Mouse (Mus musculus) cerebellum, adult 11-12 months (tissue): ENCODE measurements around the gene Sh3rf1.

Source experiments
- DNase-seq: peaks from one replicate; pipeline ENCODE4 v3.0.0; 2022

Sh3rf1 gene

DNA sequence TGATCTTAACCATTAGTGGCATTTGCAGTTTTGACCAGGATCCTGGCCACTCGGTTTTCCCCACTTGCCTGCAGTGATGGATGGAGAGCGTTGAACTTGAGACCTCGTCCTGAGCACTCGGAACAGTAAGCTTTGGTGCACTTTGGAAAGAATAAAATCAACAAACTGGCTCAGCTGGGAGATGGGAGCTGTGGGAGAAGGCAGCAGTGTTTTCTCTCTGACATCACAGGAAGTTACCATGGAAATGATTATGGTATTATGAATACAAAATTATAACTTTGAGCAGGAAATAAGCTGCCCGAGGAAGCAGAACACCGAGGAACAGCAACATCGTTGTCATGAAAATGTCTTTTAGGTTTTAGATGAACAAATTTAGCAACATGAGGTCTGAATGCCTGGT is 65.0 kb downstream of the Sh3rf1 start:
- no peak for DNase-seq

DNA sequence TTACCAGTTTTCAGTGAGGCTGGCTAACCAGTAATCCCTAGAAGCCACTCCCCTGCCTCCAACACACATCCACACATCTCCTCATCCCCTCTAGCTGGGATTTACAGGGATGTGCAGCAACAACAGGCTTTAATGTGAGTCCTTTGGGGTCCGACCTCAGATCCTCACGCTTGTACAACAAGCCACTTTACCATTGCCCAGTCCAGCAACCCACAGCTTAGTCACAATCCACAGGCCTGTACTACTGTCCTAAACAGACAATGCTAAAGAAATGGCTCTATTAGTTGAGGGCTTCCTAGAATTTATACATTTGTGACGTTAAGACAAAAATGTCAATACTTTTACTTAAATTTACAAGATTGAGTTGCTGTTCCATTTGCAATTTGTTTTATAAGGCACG is 71.4 kb downstream of the Sh3rf1 start:
- no peak for DNase-seq

DNA sequence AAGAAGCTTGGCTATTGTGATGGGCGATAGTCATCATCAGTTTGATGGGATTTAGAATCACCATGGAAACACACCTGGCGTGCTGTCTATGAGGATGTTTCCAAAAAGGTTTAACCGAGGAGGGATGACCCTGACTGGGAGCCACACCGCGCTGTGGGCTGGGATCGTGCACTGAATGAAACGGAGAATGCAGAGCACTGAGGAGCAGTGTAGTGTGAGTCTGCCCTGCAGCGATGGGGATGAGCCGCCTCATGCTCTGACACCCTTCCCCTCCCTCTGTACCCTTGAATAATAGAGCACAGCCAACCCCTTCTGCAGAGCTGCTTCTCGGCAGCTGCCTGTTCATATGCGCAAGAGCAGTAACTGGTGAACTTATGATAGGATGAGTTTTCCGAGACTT is 71.8 kb downstream of the Sh3rf1 start:
- DNase-seq = no peak

DNA sequence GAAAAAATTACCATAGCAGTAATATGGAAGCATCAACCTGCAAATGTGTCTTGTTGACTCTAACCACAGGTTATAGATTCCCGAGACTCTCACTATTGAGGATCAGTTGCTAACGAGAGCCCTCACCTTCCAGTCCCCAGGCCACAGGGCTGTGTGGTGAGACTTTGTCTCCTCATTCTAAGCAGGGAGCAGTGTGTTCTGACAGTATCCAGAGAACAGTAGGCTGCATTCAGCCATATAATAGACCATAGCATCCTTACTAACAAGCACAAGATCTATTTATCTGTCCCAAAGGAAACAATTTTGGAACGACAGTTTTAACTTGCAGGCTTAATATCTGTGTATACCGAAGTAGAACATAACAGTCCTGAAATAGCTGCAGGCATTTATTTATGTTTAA is 75.2 kb downstream of the Sh3rf1 start:
- DNase-seq = no peak

DNA sequence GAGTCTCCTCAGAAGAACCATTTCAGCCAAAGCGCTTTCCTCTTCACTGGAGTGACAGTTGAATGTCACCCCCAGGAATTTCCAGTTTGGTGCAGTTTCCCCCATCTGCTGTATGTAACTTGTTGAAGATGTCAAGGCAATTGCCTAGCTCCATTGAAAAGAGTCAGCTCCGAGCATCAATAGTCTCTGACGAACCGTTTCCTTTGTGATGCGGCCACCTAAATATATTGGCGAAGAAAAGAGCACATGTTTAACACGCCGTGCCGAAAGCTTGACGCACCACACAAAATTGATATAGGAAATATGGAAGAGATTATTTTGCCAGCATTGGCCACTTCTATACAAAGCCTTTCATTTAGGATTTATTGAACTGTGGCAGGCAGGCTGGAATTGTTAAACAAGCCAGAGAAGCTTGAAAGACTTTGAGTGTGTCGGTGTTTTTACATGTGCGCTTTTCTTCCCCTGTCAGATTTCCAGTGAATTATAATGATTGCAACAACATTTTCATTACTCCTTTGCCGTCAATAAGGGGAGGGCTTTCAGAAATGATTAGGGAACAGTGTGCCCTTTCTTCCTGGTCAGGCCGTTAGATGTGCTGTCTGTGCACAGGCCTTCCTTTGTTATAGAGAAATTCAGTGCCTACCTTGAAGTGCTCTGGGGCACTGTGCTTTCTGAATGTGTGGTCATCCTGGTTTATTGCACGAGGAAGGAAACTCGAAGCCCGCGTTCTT is 77.8 kb downstream of the Sh3rf1 start:
- no peak for DNase-seq

DNA sequence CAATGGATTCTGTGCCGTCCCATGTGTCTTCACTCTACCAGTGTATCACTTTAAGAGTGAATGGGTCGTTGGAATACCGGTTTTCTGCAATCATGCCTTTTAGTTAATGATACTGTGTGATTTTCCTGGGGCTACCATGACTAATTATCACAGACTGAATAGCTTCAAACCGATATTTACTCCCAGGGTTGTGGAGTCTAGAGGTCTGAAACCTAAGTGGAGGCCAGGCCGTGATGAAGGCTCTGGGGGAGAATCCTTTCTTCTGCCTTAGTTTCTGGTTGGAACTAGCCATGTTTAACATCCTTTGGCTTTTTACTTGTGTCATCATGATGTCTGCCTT is 78.3 kb downstream of the Sh3rf1 start:
- DNase-seq = no peak

DNA sequence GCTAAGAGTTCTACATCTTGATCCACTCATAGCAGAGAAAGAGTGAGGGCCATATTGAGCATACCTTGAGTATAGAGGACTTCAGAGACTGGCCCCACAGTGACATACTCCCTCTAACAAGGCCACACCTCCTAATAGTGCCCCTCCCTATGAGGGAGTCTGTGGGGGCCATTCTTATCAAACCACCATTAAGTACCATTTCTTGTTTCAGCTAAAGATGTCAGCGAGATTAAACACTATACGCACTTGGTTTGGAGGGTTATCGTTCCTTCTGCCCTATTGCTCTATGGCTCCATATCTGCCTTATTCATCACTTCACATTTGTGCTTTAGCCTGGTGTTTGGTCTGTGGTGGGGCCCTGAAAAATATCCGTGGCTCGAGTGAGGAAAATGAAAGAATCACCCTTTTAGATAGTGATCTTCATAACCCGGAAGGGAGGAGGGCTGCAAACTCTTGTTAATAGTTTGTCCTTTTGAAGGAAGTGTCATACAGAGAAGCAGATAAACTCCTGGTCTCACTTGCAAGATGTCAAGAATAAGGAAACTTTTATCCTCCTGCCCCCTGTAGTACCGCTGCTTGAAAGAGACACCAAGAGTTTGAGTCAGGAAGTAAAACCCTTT is 81.9 kb downstream of the Sh3rf1 start:
- DNase-seq = no peak

DNA sequence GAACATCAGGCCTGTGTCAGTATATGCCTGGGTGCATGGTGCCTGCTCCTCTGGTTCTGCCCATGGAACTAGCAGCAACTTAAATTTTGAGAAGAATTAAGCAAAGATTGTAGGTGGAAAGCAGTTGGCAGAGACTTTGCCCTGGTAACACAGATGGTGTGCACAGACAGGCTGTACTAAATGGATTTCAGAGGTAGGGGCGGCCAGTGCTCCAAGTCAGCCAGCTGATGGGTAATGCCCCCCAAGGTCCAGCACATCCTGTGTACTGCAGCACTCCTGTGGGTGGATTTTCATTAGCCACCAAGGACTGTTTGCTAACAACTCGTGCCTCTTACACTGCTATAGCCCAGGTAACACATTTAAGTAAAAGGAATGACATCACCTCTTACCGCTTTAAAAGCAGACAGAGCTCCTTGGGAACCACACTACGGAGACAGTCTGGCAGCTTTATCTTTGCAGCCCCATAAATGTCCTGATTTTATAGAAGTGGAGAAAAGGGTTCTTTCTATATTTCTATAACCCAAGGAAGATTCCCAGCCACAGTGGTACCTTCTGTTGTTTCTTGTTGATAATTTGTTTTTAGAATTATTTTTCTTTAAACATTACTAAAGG is 82.9 kb downstream of the Sh3rf1 start:
- DNase-seq = no peak

DNA sequence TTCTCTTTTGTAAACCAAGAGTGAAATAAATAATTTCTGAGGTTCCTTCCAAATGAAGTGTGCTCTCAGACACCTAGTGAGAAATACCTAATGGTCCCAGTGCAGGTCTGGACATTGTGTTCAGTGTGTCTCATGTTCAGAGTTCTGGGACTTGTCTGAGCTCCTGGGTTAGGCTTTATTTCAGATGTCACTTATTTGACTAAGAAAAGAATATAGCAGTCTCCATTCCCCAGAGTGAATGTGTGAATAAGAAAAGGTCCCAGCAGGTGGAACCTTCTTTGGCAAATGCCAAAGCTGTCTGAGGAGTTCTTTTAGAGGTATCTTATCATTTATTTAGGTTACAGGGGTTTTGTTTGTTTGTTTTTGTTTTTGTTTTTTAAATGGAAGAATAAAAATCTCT is 85.2 kb downstream of the Sh3rf1 start:
- no peak for DNase-seq

DNA sequence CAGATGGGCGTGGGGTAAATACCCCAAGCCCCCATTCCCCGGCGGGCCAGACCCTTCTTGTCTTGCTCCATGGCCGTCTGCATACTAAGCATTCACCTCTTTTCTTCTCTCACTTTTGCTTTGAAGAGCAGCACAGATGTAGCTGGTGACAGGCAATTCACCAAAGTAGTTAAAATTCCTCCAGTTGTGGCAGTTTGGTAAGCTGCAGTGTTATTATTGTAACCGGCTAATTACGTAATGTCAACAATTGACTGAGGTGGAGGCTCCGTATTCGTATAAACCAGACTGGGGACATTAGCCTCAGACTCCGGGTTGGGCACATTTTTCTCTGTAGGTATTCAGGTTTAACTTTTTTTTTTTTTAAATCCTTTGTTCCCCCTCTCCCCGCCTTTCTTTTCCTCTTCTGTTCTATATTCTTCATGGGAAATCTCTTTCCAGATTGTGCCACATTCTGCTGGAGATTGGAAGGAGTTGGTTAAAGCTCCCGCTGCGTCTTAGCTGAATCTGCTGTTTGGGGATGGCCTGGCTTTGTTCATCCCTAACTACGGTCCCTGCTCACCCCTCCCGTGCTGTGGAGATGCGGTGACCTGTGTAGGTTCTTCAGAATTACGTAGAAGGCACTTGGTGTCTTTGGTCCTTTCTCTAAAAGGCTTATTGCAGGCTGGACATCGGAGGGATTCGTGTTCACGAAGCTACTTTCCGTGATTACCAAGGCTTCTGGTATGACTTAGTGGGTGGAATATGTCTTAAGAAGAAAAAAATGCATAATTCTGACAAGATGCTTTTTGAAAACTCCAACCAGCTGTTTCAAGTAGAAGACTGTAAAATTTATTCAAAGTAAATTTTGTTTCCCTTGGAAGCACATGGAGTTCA is 86.1 kb downstream of the Sh3rf1 start:
- no peak for DNase-seq

DNA sequence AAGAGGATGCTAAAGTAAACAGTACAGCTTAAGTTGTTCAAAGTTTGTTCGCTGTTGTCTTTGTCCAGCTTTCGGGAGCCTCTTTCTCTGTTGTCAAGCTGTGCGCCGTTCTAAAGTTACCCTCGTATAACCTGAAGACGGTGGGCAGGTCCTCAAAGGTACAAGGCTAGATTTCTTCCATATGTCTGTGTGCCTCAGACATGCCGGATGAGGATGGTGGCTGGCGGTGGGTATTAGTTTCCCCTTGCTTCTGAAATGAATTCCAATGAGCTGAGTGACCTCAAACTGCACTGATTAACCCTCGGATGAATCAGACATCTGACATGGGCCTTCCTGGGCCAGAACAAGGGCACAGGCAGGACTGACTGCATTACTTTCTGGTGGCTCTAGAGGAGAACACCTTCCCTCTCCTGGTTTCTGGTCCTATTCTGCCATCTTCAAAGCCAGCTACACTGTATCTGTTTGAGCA is 86.8 kb downstream of the Sh3rf1 start:
- DNase-seq = no peak

DNA sequence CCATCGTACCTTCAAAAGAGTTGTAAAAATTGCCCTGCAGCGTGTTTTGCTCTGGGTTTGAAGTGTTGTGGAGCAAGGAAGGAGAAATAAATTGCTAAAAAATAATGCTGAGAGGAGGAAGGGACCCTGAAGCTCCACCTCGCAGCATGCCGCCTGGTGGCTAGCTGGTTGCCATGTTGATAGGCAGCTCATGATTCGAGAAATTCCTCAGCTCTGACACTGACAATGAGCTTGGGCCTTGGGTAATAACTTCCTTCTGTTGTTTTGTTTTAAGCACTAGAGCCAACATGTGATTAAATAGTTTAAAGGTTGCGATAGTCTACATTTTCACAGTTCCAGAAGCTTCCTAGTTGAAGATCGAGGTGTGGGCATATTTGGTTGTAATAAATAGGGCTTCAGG is 89.3 kb downstream of the Sh3rf1 start:
- no peak for DNase-seq

DNA sequence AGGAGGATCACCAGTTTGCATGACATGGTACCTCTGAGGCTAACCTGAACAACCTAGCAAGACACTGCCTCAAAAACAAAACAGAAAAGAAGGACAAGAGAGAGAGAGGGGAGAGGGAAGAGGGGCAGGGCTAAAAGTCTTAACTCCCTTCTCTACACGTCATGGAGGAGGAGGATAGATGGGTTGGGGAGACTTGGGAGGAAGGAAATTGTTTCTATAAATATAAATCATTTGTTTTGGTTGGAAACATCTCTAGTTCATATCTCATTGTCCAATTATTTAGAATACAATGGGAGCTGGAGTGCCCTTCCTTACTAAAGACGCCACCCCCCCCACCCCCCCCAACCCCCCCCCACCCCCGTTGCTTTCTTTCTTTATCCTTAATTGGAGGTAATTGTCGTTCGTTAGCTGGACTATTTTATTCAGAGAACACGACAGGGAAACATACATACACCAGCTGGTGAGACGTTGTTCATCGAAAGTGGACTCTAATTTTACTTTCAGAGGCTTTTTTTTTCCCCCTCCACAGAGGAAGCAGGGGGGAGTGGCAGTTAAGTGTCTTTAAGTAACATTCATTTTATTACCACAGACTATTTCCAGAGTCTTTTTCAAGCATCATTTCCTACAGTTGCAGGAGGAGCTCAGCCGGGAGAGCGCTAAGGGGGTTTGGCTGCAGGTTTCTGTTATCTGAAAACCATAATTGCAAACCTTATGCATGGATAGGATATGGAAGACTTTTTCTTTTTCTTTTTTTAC is 92.5 kb downstream of the Sh3rf1 start:
- DNase-seq = no peak

DNA sequence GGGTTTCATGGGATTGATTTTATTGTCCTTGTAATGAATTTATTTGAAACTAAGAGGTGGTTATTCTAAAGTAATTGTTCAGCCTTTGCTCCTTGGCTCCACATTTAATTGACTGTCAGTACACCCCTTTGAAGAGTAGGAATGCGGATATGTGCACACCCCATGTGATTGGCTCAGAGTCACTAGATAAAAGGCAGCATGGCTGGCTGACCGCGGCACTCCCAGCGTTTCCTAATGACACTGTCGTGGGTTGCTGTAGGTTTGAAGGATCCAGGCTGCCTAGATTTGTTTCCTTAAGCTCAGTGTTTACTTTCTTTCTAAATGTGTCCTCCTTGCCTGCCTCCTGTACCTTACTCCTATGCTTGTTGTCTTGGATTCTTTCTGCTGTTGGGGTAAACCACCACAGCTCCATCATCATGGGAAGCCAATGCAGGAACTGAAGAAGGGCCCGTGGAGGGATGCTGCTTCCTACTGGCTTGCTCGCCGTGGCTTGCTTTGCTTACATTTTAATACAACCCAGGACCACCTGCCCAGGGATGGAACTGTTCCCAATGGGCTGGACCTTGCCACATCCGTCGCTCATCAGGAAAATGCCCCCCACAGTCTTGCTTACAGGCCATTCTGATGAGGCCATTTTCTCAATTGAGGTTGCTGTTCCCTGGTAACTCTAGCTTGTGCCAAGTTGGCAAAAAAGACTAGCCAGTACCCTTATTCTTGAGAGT is 93.3 kb downstream of the Sh3rf1 start:
- DNase-seq = no peak

DNA sequence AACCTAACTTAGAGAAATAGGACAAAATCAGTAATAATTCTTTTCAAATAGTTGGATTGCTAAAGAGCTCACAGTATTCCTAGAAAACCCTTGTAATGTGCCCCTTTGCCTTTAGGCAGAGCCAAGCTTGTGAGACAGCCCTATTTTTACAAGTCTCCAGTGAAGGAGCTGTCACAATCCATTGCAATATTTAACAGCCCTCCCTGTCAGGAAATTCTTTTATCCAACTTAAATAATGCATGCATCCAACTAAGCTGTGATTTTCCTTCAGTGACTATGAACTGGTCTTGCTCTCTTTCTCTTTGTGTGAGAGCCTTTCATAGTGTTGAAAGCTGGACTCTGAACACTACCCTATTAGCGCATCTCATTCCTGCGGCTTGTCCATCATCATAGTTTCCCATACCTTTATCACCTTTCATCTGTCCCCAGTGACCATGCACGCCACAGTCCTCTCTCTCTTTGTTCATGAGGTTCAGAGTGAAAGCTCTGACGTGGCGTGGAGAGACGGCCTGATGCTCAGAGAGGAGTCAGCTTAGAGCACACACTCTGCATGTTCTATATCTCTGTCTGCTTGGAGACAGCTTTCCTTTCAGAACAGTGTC is 94.0 kb downstream of the Sh3rf1 start:
- no peak for DNase-seq

DNA sequence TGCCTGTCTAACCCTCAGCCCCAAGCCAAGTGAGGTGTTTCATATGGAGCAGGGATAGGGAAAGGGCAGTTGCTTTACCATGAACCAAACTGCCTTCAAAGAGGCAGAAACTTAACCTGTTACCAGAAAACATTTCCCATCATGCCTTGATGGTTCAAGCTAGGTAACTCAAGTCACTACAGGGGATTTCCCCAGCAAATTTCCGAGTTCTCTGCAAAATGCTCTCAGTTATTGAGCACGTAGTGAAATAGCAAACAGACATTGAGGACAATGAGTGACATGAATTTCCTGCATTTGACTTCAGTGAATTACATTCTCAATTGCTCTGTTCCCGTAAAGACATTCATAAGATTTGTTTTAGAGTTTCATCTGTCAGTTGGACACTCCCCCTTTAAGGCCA is 97.5 kb downstream of the Sh3rf1 start:
- DNase-seq = no peak

DNA sequence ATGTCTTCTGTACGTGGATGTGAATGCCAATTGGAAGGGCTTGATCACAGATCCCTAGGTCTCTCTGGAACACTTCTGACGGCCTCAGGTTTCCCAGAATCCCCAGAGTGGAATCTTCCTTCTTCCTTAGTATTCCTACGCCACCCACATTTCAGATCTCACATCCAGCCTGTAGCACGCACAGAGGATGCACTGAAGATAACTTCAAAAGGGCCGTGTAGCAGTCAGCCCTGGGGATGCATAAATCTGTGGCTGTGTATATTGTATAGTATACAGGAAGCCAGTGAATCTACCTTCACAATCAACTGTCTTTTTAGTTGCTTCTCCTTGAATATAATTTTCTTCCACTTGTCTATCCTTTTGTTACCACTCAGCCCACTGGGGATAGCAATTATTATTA is 98.1 kb downstream of the Sh3rf1 start:
- no peak for DNase-seq

DNA sequence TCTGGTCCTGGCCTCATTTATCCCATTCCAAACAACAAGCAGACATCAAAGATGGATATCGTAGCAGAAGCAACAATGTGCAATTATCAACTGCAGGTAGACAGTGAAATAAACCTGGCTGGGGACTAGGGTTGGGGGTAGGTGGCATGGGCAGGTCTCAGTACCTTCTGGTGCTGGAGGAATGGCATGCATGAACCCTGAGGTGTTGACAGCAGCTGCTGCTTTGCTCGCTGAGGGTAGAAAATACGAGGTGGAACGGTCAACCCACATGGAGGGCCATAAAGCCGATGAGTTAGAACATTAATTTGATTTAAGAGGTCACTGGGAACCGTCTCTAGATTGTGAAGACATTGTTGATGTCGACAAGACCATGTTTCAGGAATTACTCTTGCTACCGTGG is 98.8 kb downstream of the Sh3rf1 start:
- no peak for DNase-seq

DNA sequence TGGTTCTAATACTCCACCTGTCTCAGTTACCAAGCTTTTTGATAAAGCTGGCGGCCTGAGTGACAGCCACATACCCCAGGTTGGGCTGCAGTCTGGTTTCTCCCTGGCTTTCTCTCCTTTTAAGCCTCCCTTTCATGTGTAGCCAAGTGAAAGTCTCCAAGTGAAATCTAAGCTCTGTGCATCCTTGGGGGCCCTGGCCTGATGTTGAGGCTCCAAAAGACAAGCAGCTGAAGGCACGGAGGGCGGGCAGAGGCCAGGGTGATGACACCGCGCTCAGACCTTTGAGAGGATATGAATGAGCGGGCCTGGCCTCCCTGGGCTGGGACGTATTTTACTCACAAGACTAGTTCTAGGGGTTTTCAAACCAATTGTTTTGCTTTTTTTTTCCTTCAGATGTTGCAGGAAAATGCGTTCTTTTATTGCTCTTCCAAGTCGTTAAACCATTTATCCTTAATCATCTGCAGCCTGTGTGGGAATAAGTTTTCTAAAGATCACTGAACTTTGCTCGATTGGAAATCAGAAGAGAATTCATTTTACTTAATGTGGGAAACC is 100.8 kb downstream of the Sh3rf1 start:
- DNase-seq = no peak

DNA sequence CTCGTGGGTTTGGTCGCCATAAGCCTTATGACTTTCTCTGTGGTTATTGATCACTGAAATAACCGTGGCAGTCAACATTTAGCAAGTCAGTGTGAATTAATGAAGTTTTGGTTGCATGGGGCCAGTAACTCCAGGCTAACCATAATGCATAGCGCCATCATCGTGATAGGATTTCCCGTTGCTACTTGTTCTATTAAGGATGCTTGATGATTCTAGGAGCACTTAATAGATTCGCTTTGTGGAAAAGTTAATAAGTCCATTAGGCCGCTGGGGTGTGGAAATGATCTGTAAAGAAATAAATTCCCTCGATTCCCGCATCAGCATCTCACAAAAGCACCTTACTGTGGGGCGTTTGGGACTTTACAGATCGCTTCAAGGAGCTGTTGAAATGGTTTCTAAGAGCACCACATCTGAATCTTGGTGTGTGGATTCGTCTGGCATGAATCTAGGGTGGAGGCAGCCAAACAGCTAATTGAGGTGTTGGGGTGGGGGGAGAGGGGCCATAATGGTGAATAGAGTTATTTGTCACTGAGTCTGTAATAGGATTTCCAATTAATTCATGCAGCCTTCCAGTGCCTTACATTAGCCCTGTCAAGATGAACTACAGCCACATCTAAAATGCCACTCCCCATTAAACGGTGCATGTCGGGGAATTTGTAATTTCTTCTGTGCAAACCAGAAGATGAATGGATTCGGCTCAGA is 101.5 kb downstream of the Sh3rf1 start:
- no peak for DNase-seq

DNA sequence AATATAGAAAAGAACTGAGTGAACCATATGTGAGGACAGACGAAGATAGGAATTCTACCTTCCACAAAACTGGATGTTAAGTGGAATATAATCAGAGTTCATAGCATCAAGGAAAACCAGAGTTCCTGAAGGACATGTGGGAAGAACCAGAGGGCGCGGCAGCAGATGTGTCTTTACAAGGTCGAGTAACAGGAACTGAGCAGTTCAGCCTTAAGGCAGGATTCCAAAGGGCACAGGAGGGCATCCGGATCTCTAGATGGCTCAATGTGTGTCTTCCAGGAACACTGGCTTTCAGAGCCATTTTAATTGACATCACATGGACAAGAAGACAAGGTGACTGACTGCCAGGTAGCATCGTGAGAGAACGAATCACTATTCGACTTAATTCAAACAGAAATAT is 102.6 kb downstream of the Sh3rf1 start:
- DNase-seq = no peak
